Mouse (Mus musculus): ENCODE data around the gene Fhad1. TPM values are rescaled to one million over a fixed set of nuclear protein-coding genes. Genes with fewer than 3 reads are reported as not detected.

The Fhad1 gene
- polyA plus RNA-seq (2012; rRNA removed; ENCODE audit: low replicate concordance), result 0.16 and 0.20 TPM in 2 replicates

DNA sequence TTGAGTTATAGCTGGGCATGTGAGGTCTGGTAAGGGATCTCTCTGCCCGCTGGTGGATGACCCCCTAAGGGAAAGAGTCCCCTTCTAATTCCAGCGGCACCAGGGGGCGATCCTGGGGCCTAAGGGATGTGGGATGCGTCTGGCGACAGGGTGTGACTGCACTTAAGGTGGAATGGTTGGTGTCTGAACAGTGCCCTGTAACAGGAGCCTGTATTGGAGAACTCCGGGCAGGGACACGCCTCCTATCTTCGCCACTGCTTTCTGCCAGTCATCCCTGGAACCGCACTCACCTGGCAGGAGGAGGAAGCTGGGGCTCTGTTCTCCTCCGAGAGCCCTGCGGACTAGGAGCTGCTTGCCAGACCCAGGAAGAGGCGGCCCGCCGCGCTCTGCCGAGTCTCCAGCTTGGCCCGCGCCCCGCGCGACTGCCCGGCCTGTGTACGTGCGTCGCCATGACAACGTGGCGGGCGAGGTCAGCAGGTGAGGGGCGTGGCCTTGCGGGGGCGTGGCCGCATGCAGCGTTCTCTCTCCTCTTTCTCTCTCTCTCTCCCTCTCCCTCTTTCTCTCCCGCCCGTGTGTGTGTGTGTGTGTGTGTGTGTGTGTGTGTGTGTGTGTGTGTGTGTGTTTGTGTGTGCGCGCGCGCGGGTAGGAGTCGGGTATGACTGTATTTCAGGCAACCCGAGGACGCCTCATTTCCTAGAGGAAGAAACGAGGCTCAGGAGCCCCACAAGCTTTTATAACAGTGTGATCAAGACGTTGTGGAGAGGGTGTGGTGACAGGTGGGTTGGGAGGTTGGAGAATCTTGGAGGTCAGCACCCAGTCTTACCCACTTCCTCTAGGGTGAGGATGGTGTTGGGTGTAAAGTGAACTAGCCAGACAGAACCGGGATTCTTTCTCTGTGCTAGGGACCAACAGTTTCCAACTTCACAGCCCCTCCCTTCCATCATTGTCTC lies at the start of gene Fhad1:
TSS of gene Fhad1 (minus strand) at position 424 of the 950 bp plus-strand sequence.

DNA sequence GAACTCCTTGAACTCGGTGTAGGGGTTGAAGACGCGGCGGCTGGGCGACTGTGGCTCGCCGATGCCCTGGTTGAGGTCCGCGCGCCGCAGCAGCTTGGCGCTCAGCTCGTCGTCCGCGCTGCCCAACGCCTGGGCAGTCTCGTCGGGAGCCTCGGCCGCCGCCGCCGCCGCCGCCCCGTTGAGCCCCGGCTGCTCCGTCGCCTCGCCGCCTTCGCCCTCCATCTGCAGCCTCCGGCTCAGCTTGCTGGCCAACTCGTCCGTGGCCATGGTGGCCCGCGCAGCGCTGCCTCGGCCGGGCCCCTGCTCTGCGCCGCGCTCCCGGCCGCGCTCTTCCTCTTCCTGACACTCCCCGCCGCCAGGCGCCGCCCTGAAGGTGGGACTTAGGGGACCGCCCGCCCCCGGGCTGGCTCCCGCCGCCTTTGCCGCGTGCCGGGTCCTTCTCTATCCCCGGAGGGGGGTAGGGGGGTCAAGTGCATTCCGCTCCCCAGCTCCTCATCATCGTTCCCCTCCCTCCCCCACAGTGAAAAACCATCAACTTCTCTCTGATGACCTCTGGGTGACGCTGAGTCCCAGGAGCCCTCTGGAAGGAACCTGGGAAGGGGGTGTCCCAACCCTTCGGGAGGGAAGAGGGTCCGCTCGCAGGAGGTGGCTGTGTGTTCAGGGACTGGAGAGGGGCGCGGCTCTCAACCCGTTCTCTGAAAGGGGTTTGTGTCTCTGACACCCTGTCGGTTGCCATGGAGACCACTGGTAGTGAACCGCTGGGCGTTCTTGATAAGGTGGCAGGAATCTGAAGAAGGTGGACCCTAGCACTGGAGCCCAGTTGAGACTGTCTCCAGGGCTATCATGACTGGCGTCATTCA lies 140.1 kb downstream of the Fhad1 start, which contains the start of gene Efhd2:
TSS of gene Efhd2 (minus strand) at position 320 of the 860 bp plus-strand sequence.

DNA sequence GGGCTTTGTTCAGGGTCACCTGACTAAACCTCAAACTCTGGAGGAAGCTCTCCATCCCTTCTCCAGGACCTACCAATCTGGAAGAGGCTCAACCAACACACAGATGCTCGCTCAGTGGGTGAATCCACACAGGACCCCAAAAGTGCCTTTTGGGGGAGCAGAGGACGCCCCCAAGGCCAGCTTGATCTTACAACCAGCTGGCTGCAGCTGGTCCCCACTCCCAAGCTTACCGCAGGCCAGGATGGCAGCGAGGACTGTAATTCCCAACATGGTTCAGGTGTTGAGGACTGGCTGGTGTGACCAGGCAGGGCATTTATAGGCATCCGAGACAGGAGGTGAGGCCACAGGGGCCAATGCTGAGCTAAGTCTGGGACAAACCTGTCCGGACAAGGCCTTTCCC lies 168.9 kb downstream of the Fhad1 start, which contains the start of gene Ctrc:
TSS of gene Ctrc (minus strand) at position 361 of the 400 bp plus-strand sequence.

Other genes starting within 250 kb of the Fhad1 start
- 8.3 and 12.2 TPM in 2 replicates for gene Dnajc16, start 224.2 kb downstream of the Fhad1 start, polyA plus RNA-seq (2012; rRNA removed; ENCODE audit: low replicate concordance)
- 21.4 and 21.9 TPM in 2 replicates for gene Casp9, start 221.5 kb downstream of the Fhad1 start, polyA plus RNA-seq (2012; rRNA removed; ENCODE audit: low replicate concordance)
- gene Cela2a, start 188.9 kb downstream of the Fhad1 start, polyA plus RNA-seq (2012; rRNA removed; ENCODE audit: low replicate concordance), result 0.62 and 1.8 TPM in 2 replicates
- not detected in 2 replicates for gene Ctrc, start 168.7 kb downstream of the Fhad1 start, polyA plus RNA-seq (2012; rRNA removed; ENCODE audit: low replicate concordance)
- 83.3 and 134 TPM in 2 replicates for gene Efhd2, start 140.2 kb downstream of the Fhad1 start, polyA plus RNA-seq (2012; rRNA removed; ENCODE audit: low replicate concordance)
- gene Tmem51, start 69.2 kb upstream of the Fhad1 start, polyA plus RNA-seq (2012; rRNA removed; ENCODE audit: low replicate concordance), result 10.7 and 12.1 TPM in 2 replicates
- 12.0 and 17.5 TPM in 2 replicates for gene Kazn, start 224.3 kb upstream of the Fhad1 start, polyA plus RNA-seq (2012; rRNA removed; ENCODE audit: low replicate concordance)

Measured in mammary gland, adult 2 months (tissue).